Mouse (Mus musculus) regulatory T cell (primary cell): ENCODE results near the gene Olfr963.
"Not testable (repeated sequence)": the region's sequence is repeated elsewhere in the genome, so short reads cannot be mapped to it uniquely, and the experiment has no call there.

Experiments used
- in situ Hi-C: fragments of 300-600 bp; cut with MboI, MseI; formaldehyde crosslinking; loops from one replicate; pipeline ENCODE4 v1.15.1; 2025; ENCODE audit warnings: high pct_unique_total_duplicates

Olfr963 gene

DNA sequence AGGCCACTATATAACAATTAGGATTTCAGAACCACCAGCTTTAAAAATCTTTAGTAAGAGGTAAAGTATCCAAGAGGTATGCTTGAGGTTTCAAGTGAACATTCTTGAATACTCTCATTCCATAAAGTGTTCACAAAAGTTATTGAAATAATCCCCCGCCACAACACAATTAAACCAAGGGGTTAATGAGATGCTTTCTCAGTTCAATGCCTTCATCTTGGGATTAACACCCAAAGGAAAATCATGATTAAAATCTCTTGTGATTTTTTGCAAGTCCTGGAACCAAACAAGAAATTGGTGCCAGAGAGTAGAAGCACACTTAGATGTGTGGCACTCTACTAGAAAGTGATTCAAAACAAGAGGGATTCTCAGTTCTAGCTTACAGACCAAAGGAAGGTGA is at the start of gene Olfr963:
TSS of gene Olfr963 (plus strand) at position 301 of the 400 bp plus-strand sequence.
- in situ Hi-C loops: no loop called here

GRCm38 (mm10) chr9:39621073-39621472 is 45.9 kb upstream of the Olfr963 start, which contains the start of gene Olfr960:
Gene Olfr960 (plus strand): TSS chr9:39621373.
- in situ Hi-C loops: no loop called here

DNA sequence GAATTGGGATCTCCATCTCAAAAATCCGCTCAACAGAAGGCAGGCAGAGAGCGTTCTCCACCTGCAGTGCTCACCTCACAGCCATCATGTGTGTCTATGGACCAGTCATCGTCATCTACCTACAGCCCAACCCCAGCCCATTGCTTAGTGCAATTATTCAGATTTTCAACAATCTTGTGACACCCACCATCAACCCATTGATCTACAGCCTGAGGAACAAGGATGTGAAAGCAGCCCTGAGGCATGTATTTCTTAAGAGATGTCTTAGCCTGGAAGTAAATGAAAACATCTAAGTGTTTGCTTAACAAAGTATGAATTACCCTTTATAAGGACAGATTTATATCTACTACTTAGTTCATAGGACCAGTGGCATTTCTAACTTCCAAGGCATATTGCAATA is 43.2 kb upstream of the Olfr963 start:
- in situ Hi-C loops: no loop called here

GRCm38 (mm10) chr9:39624711-39625110 is 42.3 kb upstream of the Olfr963 start:
- in situ Hi-C loops: no loop called here

DNA sequence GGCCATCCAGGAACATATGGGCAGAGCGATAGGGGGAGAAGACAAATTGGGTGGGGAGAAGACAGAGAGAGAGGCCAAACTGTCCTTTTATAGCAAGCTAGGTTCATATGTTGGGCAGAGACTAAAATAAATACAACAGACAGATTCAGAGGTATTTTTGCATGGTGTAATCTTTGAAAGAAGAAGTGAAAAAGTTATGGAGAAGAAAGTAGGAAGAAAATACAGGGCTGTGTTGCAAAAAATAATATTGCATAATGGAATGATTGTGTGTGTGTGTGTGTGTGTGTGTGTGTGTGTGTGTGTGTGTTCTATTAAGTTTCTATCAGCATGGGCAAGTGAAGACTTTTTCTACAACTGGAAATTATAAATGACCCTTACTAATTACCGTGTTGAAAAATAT is 37.9 kb upstream of the Olfr963 start:
- in situ Hi-C loops: no loop called here

GRCm38 (mm10) chr9:39633913-39634594 is 33.0 kb upstream of the Olfr963 start:
- in situ Hi-C loops: no loop called here

- in situ Hi-C loops: no loop called here
Observed at GRCm38 (mm10) chr9:39644785-39645184, 22.2 kb upstream of the Olfr963 start, which contains the start of gene Olfr961. Gene Olfr961 (plus strand): TSS chr9:39645085.

DNA sequence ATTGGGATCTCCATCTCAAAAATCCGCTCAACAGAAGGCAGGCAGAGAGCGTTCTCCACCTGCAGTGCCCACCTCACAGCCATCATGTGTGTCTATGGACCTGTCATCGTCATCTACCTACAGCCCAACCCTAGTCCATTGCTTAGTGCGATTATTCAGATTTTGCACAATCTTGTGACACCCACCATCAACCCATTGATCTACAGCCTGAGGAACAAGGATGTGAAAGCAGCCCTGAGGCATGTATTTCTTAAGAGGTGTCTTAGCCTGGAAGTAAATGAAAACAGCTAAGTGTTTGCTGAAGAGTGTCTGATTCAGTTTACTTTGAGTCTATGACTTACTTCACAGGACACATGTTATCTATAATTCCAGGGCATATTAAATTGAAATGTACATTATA is 19.6 kb upstream of the Olfr963 start:
- in situ Hi-C loops: no loop called here

DNA sequence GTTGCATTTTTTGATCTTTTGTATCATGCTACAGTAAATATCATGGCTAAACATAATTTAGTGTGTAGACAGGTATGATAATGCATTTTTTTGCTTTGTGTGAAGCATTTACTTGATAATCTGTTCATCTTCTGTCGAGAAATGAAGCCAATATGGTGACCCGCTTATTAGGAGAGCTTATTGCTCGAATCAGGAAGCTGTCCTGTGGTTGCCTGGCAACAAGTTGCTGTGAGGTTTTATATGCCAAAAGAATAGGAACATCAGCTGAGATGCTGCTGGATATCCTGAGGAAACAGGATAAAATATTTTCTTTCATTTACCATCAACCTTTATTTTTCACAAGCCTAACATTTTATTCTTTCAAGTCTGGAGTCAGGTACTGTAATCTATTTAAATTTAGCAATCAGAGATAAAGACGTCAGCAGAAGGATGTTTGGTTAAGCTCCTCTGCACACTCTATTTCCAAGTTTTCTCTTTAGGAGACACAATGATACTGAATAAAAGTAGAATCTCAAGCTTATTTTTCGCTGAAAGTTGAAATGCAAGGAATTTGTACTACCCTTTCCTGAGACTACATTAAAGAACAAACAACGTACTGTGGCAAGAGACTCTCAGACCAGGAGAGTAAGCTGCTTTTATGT is 12.1 kb upstream of the Olfr963 start:
- in situ Hi-C loops: no loop called here

- in situ Hi-C loops: no loop called here
Observed at GRCm38 (mm10) chr9:39669723-39670122, 2.7 kb downstream of the Olfr963 start.

GRCm38 (mm10) chr9:39674820-39675219 is 7.8 kb downstream of the Olfr963 start:
- in situ Hi-C loops: no loop called here

DNA sequence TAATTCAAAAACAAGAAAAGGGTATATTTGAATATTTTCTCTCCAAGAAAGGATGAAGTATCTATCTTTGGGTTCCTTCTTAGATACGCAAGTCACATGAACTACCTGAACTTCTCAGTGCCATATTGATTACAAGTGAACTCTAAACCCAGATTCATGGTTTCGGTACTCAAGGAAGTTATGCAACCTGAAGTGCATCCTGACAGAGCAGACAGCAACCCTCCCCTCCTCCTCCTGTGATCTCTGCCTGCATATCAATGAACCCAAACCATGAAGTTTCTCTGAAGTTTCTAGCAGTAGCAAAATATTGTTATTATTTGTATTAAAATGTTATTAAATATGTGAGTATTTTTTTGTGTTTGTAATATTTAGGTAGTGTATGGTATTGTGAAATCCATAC is 11.6 kb downstream of the Olfr963 start:
- in situ Hi-C loops: no loop called here

GRCm38 (mm10) chr9:39679280-39679679 is 12.3 kb downstream of the Olfr963 start:
- in situ Hi-C loops: no loop called here

DNA sequence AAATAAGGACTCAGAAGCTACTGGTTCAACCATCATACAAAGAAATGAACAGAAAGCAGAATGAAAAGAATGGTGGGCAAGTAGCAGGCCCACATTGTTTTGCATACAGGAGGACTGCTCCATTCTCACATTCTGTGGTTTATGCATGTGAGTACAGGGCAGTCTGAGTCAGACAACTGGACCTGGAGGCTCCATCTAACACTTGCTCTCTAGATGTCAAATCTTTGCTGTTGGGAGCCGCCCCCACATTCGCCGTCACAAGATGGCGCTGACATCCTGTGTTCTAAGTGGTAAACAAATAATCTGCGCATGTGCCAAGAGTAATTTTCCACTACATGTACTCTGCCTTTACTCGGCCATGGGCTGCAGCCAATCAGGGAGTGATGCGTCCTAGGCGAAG is 34.1 kb downstream of the Olfr963 start:
- in situ Hi-C loops: not testable (repeated sequence)

DNA sequence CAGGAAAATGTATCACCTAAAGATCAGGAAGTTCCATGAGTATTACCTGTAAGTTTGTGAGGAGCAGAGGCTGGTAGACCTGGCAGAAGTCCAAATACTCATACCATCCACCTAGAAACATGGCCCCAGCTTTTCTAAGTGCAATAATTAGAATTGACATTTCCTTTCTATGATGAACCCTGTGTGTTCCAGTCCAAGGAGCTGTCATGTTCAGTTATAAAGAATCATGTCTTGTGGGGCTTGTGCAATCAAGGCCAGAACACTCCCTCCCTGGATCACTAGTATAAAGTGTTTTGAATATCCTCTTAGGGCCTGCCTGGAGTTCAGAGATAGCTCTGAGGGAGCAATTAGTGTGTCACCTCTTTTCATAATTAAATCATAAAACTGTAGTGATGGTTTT is 40.0 kb downstream of the Olfr963 start, which contains the start of gene Olfr149:
TSS of gene Olfr149 (minus strand) at position 101 of the 400 bp plus-strand sequence.
- in situ Hi-C loops: no loop called here

GRCm38 (mm10) chr9:39708958-39709357 is 42.0 kb downstream of the Olfr963 start:
- in situ Hi-C loops: no loop called here

DNA sequence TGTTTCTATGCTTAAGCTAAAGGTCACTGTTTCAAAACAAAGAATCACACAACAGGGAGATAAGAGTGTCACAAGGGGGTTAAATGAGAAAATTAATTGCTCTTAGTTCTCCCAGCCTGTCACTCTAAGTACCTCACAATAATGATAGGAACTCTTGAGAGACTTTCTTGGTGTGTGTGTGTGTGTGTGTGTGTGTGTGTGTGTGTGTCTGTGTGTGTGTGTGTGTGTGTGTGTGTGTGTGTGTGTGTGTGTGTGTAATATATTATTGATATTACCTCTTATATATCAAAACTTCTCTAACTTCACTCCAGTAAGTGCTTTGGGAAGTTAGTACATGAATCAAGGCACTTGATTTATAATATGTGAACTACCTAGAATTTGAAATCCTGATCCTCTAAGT is 44.0 kb downstream of the Olfr963 start, which contains the start of gene Olfr965:
TSS of gene Olfr965 (plus strand) at position 301 of the 400 bp plus-strand sequence.
- in situ Hi-C loops: no loop called here
